13 mouse cellular contexts compared by ENCODE assay signal in genomic region chr15:83025041-83025760, GRCm38 (mm10). TPM values are rescaled to one million over a fixed set of nuclear protein-coding genes. Genes with fewer than 3 reads are reported as not detected.
DNase-seq lines count a peak whose midpoint lies in the region; ATAC-seq lines count a peak whose summit lies in the region.
"Had no signal": no experiment of that assay in that cellular context is flagged by ENCODE, and none has a peak within 500 bp of the region (broad histone marks: within the 10 kb centered on the region; RNA-seq: fewer than 3 reads in every experiment).

No protein-coding gene starts in this region.

- intact Hi-C loops in gastrocnemius, postnatal 14 days (cut with DNase I; ENCODE audit: low total_unique reads): no loop called here

- no peak overlapping the region for H3K4me3 ChIP-seq in embryonic facial prominence, embryonic 11.5 days (ENCODE audit: low read depth, low read length)
- H3K4me3 ChIP-seq: heart, adult 2 months; midbrain, embryonic 12.5 days had no signal

- no peak overlapping the region for H3K4me2 ChIP-seq in embryonic facial prominence, embryonic 11.5 days (ENCODE audit: low read depth, low read length)
- H3K4me2 ChIP-seq: midbrain, embryonic 12.5 days had no signal

- no peaks in the 10 kb centered on the region for H3K9me3 ChIP-seq in embryonic facial prominence, embryonic 11.5 days (replicated peaks; ENCODE audit: control insufficient read depth, low read length)
- H3K9me3 ChIP-seq: midbrain, embryonic 12.5 days had no signal

- H3K4me1 ChIP-seq in embryonic facial prominence, embryonic 11.5 days (ENCODE audit: control insufficient read depth, insufficient read depth, low read length): peaks cover 5% of the 10 kb centered on the region

- H3K36me3 ChIP-seq in embryonic facial prominence, embryonic 11.5 days (replicated peaks; ENCODE audit: control insufficient read depth, insufficient read depth, low read depth, low read length): no peaks in the 10 kb centered on the region
- H3K36me3 ChIP-seq: midbrain, embryonic 12.5 days had no signal

- no peaks in the 10 kb centered on the region for H3K27me3 ChIP-seq in embryonic facial prominence, embryonic 11.5 days (ENCODE audit: control insufficient read depth, insufficient read depth, low read length)

- H3K9ac ChIP-seq in embryonic facial prominence, embryonic 11.5 days (replicated peaks; ENCODE audit: low read length): peak overlapping the region; percentile 10

- 13% methylated on average over 25 of the region's 25 CpGs for WGBS in embryonic facial prominence, embryonic 11.5 days

- DNase-seq in gastrocnemius, postnatal 14 days: peak; percentile 34
- no peak for DNase-seq in gastrocnemius, postnatal 25 days
- peak; percentile 68 for DNase-seq in embryonic facial prominence, embryonic 11.5 days (ENCODE audit: low spot score)
- peak; percentile 42 for DNase-seq in kidney, adult 18-20 months
- peak; percentile 22 for DNase-seq in lung, postnatal 36 days
- no peak for DNase-seq in urinary bladder, postnatal 36 days (ENCODE audit: low spot score in 2 of 2)
- no peak for DNase-seq in adrenal gland, postnatal 25 days
- DNase-seq in left cerebral cortex, adult 18-20 months (ENCODE audit: low spot score in 2 of 2): no peak
- DNase-seq: cerebellum, adult 9-10 months; spleen, adult 18-20 months had no signal

- H3K27ac ChIP-seq in embryonic facial prominence, embryonic 11.5 days (replicated peaks; ENCODE audit: low read depth, low read length): no peak overlapping the region
- H3K27ac ChIP-seq: heart, adult 2 months; midbrain, embryonic 12.5 days had no signal

- ATAC-seq in embryonic facial prominence, embryonic 11.5 days (replicated peaks; ENCODE audit: insufficient number of reproducible peaks, low FRiP score, low TSS enrichment, low read depth): no peak
- ATAC-seq: activated CD4-positive, CD25-positive, alpha-beta regulatory T cell, adult 4 months had no signal

RNA-seq across cellular contexts. Expression of gene Nfam1, which starts 7.9 kb away (rescaled TPM):
- total RNA-seq in gastrocnemius, postnatal 14 days (2021): 1 to 10 TPM; 1.0 to 1.4 TPM
- 1 to 10 TPM in 1 of 2 experiments, under 1 TPM in 1; 0.69 to 1.3 TPM for total RNA-seq in gastrocnemius, postnatal 25 days (2021)
- polyA plus RNA-seq in embryonic facial prominence, embryonic 11.5 days (2014; fragmentation: Nextera tagmentation; extraction: Ambion mirVana): 2.1 and 2.4 TPM in 2 replicates
- 1.2 and 1.5 TPM in 2 replicates for total RNA-seq in adrenal gland, postnatal 25 days (2021)
- 1 to 10 TPM; 2.4 to 2.6 TPM for total RNA-seq in left cerebral cortex, adult 18-20 months (2021)

RNA-seq across cellular contexts. Expression of gene Tcf20, which starts 37.5 kb away (rescaled TPM):
- total RNA-seq in gastrocnemius, postnatal 14 days (2021): 10 to 100 TPM; 21.9 to 26.0 TPM
- 10 to 100 TPM; 24.4 to 25.5 TPM for total RNA-seq in gastrocnemius, postnatal 25 days (2021)
- 13.6 and 15.1 TPM in 2 replicates for polyA plus RNA-seq in embryonic facial prominence, embryonic 11.5 days (2014; fragmentation: Nextera tagmentation; extraction: Ambion mirVana)
- total RNA-seq in adrenal gland, postnatal 25 days (2021): 87.9 and 103 TPM in 2 replicates
- total RNA-seq in left cerebral cortex, adult 18-20 months (2021): 100 to 1,000 TPM; 233 to 245 TPM

Comparison
In these comparisons a context has a peak if more than half of its experiments do, and no peak if none do; other contexts are left out.
1. DNase-seq: peak in gastrocnemius, postnatal 14 days (single experiment), embryonic facial prominence, embryonic 11.5 days (single experiment), kidney, adult 18-20 months (single experiment) and lung, postnatal 36 days (single experiment); none in gastrocnemius, postnatal 25 days (single experiment), urinary bladder, postnatal 36 days (0 of 2), adrenal gland, postnatal 25 days (single experiment) and left cerebral cortex, adult 18-20 months (0 of 2).